Comparison of ENCODE assay signal across 26 mouse cellular contexts in genomic region chr8:72664107-72664652, GRCm38 (mm10). TPM values are rescaled to one million over a fixed set of nuclear protein-coding genes. Genes with fewer than 3 reads are reported as not detected.
DNase-seq lines count a peak whose midpoint lies in the region; ATAC-seq and TF ChIP-seq lines count a peak whose summit lies in the region.
"Had no signal": no experiment of that assay in that cellular context is flagged by ENCODE, and none has a peak within 500 bp of the region (broad histone marks: within the 10 kb centered on the region; RNA-seq: fewer than 3 reads in every experiment).

No protein-coding gene starts in this region.

- no peak overlapping the region for H3K27ac ChIP-seq in lung, embryonic 15.5 days
- H3K27ac ChIP-seq in embryonic fibroblast, embryonic 13.5 days (ENCODE audit: insufficient read depth, low read length), result peak overlapping the region; percentile 46; the same call in 1 of the 2 replicates
- H3K27ac ChIP-seq: embryonic facial prominence, embryonic 12.5 days; hindbrain, embryonic 13.5 days; neural tube, embryonic 12.5 days had no signal

- no peak for TF ChIP-seq CTCF in embryonic fibroblast, embryonic 13.5 days (IDR thresholded peaks at IDR 0.05; ENCODE audit: borderline replicate concordance, insufficient read depth, low read length)

- no peak for TF ChIP-seq POLR2A in embryonic fibroblast, embryonic 13.5 days (IDR thresholded peaks at IDR 0.05; ENCODE audit: low read depth, low read length)

- 0 out of 2 replicates have a peak, but pooled peaks have one; percentile 28 for ATAC-seq in lung, embryonic 15.5 days (ENCODE audit: borderline replicate concordance, extremely low read depth, low FRiP score, low TSS enrichment)
- ATAC-seq: forebrain, embryonic 14.5 days had no signal

- no peak overlapping the region for H3K9ac ChIP-seq in lung, embryonic 15.5 days
- H3K9ac ChIP-seq: embryonic facial prominence, embryonic 12.5 days; hindbrain, embryonic 13.5 days; neural tube, embryonic 12.5 days had no signal

- H3K9me3 ChIP-seq in lung, embryonic 15.5 days, result no peaks in the 10 kb centered on the region
- H3K9me3 ChIP-seq: embryonic facial prominence, embryonic 12.5 days; G1E; hindbrain, embryonic 13.5 days; megakaryocyte, embryonic 14.5 days; neural tube, embryonic 12.5 days had no signal

- H3K4me2 ChIP-seq in lung, embryonic 15.5 days, result no peak overlapping the region
- H3K4me2 ChIP-seq: embryonic facial prominence, embryonic 12.5 days; hindbrain, embryonic 13.5 days; neural tube, embryonic 12.5 days had no signal

- peak; percentile 27 for DNase-seq in adrenal gland, postnatal 14 days
- DNase-seq in adrenal gland, adult 18-20 months (ENCODE audit: low spot score in 2 of 2), result no peak
- DNase-seq in lung, adult 18-20 months, result no peak
- DNase-seq in 3T3-L1 (ENCODE audit: low read depth, low spot score), result peak; percentile 54
- DNase-seq in frontal cortex, postnatal 14 days (ENCODE audit: low spot score in 2 of 2), result no peak
- no peak for DNase-seq in heart, adult 11 months
- DNase-seq: cerebellum, adult 18-20 months; cerebellum, postnatal 25 days; gastrocnemius, postnatal 10 days; heart, adult 18-20 months; heart, postnatal 36 days; lung, postnatal 14 days; midbrain, embryonic 14.5 days; right cerebral cortex, postnatal 14 days; spleen, adult 18-20 months; thymus, postnatal 4 days had no signal

- no peaks in the 10 kb centered on the region for H3K27me3 ChIP-seq in lung, embryonic 15.5 days
- H3K27me3 ChIP-seq: embryonic facial prominence, embryonic 12.5 days; hindbrain, embryonic 13.5 days; megakaryocyte, embryonic 14.5 days; neural tube, embryonic 12.5 days had no signal

- no peaks in the 10 kb centered on the region for H3K4me1 ChIP-seq in lung, embryonic 15.5 days
- peaks cover 3% of the 10 kb centered on the region; the same call in 1 of the 2 replicates for H3K4me1 ChIP-seq in embryonic fibroblast, embryonic 13.5 days (ENCODE audit: control insufficient read depth, insufficient read depth, low read length)
- H3K4me1 ChIP-seq: embryonic facial prominence, embryonic 12.5 days; hindbrain, embryonic 13.5 days; neural tube, embryonic 12.5 days had no signal

- no peaks in the 10 kb centered on the region for H3K36me3 ChIP-seq in lung, embryonic 15.5 days
- H3K36me3 ChIP-seq: embryonic facial prominence, embryonic 12.5 days; G1E; neural tube, embryonic 12.5 days had no signal

- 64% methylated on average over 3 of the region's 3 CpGs for WGBS in lung, embryonic 15.5 days

- no peak overlapping the region for H3K4me3 ChIP-seq in lung, embryonic 15.5 days
- no peak overlapping the region for H3K4me3 ChIP-seq in embryonic fibroblast, embryonic 13.5 days (ENCODE audit: insufficient read depth, low read length)
- H3K4me3 ChIP-seq: embryonic facial prominence, embryonic 12.5 days; erythroblast, embryonic 14.5 days; hindbrain, embryonic 13.5 days; megakaryocyte, embryonic 14.5 days; neural tube, embryonic 12.5 days had no signal

RNA-seq across cellular contexts. Expression of gene Nwd1, which starts 17.7 kb away (rescaled TPM):
- total RNA-seq in adrenal gland, postnatal 14 days (2021), result 0.41 and 0.60 TPM in 2 replicates
- total RNA-seq in adrenal gland, adult 18-20 months (2021), result under 1 TPM; 0.26 to 0.50 TPM
- 0.17 and 0.21 TPM in 2 replicates for polyA plus RNA-seq in lung, embryonic 15.5 days (2015; fragmentation: Nextera tagmentation; extraction: Ambion mirVana)
- not detected in 2 replicates for polyA plus RNA-seq in embryonic fibroblast, embryonic 13.5 days (2011; ENCODE audit: insufficient read length, low read depth, missing spikeins)
- polyA plus RNA-seq: erythroblast, embryonic 14.5 days; liver, embryonic 11.5 days had no signal

RNA-seq across cellular contexts. Expression of gene Sin3b, which starts 58.9 kb away (rescaled TPM):
- total RNA-seq in adrenal gland, postnatal 14 days (2021), result 190 and 198 TPM in 2 replicates
- total RNA-seq in adrenal gland, adult 18-20 months (2021), result 100 to 1,000 TPM; 121 to 288 TPM
- polyA plus RNA-seq in lung, embryonic 15.5 days (2015; fragmentation: Nextera tagmentation; extraction: Ambion mirVana), result 162 and 164 TPM in 2 replicates
- 95.0 and 97.8 TPM in 2 replicates for polyA plus RNA-seq in embryonic fibroblast, embryonic 13.5 days (2011; ENCODE audit: insufficient read length, low read depth, missing spikeins)

Comparison
In these comparisons a context has a peak if more than half of its experiments do, and no peak if none do; other contexts are left out.
1. DNase-seq: peak in adrenal gland, postnatal 14 days (single experiment) and 3T3-L1 (single experiment); none in adrenal gland, adult 18-20 months (0 of 2), lung, adult 18-20 months (0 of 2), frontal cortex, postnatal 14 days (0 of 2) and heart, adult 11 months (single experiment).